Mouse (Mus musculus): ENCODE measurements around the gene Fzd5.

The Fzd5 gene

GRCm38 (mm10) chr1:64733453-64734245 lies 3.9 kb downstream of the Fzd5 start:
- DNase-seq (ENCODE audit: low spot score) = no peak

DNA sequence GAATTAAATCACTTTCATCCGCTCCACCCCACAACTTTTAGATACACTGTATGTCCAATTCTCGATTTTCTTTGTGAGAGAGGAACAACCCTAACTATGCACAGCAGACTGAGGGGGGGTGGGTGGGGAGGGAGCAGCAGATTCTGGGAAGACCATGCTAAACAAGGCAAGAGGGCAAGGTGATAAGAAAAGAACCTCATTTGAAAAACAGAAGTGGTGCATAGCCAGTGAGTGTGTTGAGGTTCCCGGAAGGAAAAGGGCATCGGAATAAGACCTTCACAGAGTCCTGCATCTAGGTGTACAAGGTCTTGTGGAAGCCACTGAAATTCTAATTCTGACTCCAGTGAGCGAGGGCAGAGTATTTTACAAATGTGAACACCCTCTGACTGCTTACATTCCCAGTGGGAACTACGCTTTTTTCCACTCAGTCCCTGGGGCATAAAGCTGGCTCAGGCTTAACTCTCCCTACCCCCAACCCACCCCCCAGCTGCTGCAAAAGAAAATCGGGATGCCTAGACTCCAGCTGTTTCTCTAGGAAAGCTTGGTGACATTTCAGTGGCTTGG lies 4.8 kb downstream of the Fzd5 start:
- DNase-seq (ENCODE audit: low spot score) = no peak

DNA sequence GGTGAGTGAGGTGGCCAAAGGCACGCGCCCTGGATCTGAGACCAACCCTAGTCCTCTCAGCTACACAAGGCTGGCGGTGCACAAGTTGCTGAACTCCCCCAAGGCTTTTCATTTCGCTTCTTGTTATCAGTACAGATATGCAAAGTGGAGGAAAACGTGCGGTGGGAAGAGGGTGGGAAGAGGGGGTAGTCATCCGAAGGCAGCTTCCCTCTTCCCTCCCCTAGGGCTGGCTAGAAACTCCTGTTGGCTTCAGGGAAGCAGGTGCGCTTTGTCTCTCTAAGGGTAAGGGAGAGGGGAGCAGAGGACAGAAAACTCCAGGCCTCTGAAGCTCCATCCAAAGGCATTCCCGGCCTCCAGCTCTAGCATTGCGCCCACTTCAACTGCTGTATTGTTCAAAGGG lies 5.4 kb downstream of the Fzd5 start:
- DNase-seq (ENCODE audit: low spot score) = peak; percentile 13

GRCm38 (mm10) chr1:64731341-64732020 lies 6.1 kb downstream of the Fzd5 start:
- DNase-seq (ENCODE audit: low spot score) = no peak

GRCm38 (mm10) chr1:64730046-64730445 lies 7.5 kb downstream of the Fzd5 start:
- DNase-seq (ENCODE audit: low spot score) = no peak

DNA sequence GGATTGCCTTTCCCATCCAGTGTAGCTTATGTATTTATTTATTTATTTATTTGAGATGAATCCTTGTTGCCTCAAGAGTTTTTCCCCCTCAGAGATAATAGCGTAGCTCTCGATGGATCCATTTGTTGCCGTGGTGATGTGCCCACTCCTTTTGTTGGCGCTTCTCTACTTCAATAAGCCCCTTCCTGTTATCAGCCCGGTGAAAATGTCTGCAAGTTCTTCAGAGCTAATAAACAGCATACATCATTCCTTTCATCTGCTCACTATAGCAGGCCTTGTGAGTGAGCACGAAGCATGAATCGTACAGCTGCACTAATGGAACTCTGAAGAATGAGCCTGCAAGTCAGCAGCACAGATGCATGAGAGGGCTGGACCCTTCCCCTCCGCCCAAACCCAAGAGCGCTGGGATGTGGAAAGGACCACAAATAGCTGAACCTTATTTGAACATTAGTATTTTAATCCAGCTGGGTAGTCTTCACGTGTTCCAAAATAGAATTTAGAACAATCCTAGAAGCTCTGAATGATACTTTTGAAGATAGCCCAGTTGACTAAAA lies 16.4 kb downstream of the Fzd5 start:
- DNase-seq (ENCODE audit: low spot score) = no peak

- peak; percentile 51 for DNase-seq (ENCODE audit: low spot score)
Measured at GRCm38 (mm10) chr1:64717504-64717903, 20.0 kb downstream of the Fzd5 start.

DNA sequence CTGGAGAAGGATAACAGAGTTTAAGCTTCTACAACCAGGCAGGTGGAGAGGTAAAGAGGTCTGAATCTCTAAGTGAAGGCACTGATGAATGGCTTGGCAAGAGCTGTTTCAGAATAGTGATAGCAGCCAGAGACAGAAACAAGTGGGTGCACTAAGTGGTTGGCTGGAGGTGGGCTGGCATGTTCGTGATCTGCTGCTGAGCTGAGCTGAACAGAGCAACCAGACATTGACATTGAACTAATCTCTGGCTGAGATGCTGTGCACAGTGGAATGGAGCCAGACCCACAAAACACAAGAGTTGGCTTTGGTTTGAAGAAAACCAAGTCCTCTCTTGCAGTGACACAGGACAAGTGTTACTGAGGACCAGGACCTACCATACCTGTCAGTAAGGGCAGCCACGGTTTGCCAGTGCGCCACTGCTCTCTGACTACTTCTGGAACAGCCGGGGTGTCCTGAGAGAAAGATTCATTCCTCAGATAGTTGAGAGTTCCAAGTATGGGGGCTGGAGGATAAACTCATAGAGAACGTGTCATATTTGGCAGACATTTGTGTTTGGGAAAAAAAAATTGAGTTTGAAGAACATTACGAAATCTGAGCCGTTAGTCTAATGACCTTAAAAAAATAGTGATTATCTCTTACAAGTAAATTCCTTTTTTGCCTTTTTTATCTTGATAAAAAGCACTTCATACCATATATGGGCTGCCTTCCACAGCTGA lies 20.8 kb downstream of the Fzd5 start:
- no peak for DNase-seq (ENCODE audit: low spot score)

DNA sequence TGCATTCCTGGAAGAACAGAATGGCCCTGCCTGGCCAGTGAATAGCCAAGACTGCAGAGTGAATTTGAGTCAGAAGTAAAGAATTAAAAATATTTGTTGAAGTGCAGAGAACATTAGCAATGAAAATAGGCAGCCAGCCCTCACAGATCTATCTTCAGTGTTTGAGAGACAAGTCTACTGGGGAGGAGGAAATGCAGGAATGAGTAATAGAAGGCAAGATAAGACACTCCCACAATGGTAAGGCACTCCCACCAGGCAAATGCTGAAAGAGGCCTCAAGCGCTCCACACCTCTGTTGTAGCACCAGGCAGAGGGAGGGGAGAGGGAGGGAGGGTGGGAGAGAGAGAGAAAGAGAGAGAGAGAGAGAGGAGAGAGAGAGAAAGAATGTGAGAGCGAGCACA lies 22.1 kb downstream of the Fzd5 start:
- DNase-seq (ENCODE audit: low spot score) = no peak

- DNase-seq (ENCODE audit: low spot score) = no peak
Measured at GRCm38 (mm10) chr1:64712006-64712760, 25.4 kb downstream of the Fzd5 start.

- no peak for DNase-seq (ENCODE audit: low spot score)
Measured at GRCm38 (mm10) chr1:64709891-64710290, 27.7 kb downstream of the Fzd5 start.

- no peak for DNase-seq (ENCODE audit: low spot score)
Measured at GRCm38 (mm10) chr1:64706610-64707009, 30.9 kb downstream of the Fzd5 start.

GRCm38 (mm10) chr1:64705230-64705629 lies 32.3 kb downstream of the Fzd5 start:
- peak; percentile 16 for DNase-seq (ENCODE audit: low spot score)

DNA sequence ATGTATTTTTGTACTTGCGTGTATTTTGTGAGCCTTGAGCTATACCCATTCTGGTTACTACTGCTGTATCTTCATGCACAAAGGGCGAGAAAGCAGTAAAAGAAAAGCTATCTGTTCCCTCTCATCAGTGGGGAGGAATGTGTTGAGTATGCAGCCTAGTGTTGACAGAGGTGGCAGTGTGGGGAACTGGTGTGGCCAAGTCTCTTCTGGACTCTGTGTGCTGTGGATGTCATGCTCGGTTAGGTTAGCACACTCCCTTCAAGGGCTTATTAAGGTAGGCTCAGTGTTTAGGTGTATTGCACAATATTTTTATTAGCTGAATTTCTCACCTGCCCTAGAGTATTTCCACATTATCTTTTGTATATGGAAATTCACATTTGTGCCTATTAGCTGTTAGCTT lies 35.8 kb downstream of the Fzd5 start:
- DNase-seq (ENCODE audit: low spot score) = no peak

GRCm38 (mm10) chr1:64695156-64695555 lies 42.4 kb downstream of the Fzd5 start:
- no peak for DNase-seq (ENCODE audit: low spot score)

DNA sequence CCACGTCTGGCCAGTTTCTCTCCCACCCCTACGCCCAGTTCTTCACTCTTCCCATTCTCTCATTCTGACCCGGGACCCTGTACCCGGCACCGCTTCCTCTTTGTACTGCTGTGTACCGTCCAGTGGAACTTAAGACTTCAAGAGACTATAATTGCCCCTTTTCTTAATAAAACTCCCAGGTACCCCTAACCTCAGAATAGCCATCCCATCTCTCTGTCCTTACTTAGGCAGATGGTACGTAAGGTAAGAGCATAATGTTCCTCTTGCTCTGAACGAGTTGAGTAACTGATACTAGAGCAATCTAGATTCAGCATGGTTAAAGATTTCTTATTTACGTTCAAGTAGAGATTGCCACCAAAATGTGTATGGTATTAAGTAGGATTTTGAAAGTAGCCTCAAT lies 46.0 kb downstream of the Fzd5 start:
- DNase-seq (ENCODE audit: low spot score) = no peak

DNA sequence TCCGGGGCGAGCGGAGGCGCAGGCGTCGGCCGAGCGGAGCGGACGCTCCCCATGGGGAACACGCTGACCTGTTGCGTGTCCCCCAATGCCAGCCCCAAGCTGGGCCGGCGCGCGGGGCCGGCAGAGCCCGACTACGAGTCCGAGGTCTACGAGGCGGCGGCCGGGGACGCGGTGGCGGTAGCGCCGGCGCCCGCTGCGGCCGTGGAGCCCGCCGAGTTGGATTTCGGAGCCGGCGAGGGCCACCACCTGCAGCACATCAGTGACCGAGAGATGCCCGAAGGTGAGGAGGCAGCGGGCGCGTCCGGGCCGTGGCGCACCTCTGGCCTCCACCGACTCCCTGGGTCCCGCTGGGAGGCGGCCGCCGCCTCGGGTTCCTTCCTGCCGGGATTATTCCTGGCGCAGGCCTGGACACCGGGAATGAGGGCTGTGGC lies 46.4 kb downstream of the Fzd5 start:
- DNase-seq (ENCODE audit: low spot score) = no peak

DNA sequence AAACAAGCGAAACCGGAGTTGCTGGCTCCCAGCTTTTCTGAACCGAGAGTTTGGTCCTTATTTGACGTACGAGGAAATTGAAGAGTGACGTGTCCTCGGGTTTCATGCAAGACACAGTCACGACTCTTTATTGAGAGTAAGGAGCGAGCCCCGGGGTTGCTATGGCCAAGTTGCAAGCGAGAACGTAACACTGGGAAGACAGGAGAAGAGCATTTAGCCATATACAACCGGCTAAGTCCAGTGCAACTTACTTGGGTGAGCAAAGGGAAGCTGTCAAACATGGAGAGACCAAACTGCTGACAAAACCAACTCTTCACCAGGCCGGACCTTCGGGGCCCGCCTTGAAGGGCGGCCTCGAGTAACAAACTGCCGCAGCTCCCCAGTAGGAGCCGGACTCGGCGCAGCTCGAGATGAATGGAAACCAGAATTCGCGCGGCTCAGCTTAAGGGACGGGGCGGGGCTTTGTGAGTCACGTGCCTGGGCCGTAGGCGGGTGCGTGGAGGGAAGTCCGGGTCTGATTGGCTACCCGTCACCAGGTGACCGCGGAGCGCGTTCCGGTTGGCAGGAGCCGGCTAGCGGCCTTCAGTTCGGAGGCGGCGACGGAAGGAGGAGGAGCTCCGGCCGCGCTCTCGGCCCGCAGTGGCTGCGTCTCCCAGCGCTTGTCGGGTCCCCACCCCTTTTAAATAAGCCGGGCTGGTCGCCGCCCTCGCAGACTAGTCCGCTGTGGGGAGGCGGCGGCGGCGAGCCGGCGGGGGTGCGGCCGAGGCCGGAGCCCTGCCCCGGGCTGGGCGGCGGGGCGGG lies 47.1 kb downstream of the Fzd5 start, which contains the start of gene Ccnyl1:
TSS of gene Ccnyl1 (plus strand) at position 243 of the 801 bp plus-strand sequence.
- peak; percentile 98 for DNase-seq (ENCODE audit: low spot score)

DNA sequence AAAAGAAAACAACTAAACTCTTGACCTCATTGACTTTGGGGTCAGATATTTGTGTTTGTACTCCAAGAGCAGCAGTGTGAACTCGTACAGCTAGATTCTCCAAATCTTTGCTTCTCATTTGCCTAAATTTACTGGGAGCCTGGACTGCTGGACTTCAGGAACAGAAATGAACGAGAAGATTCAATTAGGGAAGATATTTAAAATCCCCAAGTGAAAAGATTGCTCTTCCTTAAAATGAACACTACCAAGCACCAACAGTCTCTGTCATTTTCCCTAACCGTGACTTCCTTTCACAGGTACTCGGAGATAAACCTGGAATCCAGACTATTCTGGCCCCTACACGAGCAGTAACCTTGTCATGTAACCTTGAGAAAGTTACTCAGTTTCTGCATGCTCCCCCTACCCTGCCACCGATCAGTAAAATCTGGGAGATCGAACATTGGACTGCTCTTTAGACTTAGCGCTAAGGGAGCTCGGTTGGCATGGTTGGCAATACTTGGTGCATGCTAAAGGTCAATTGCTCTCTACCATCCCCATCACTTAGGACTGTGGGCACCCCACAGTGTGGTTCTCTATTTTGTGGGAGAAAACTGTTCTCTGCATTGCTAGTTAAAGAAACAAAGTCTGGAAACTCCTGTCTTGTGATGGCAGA lies 47.9 kb downstream of the Fzd5 start:
- no peak for DNase-seq (ENCODE audit: low spot score)

- DNase-seq (ENCODE audit: low spot score) = no peak
Measured at GRCm38 (mm10) chr1:64688046-64688445, 49.5 kb downstream of the Fzd5 start.
